In genomic region chr17:35821439-35822430, GRCm38 (mm10) we compare ENCODE assay signal across 8 mouse cellular contexts. TPM values are rescaled to one million over a fixed set of nuclear protein-coding genes. Genes with fewer than 3 reads are reported as not detected.
DNase-seq lines count a peak whose midpoint lies in the region; ATAC-seq lines count a peak whose summit lies in the region.

Ier3 (plus strand) TSS chr17:35821684.

- peak within 1 kb of the TSS; percentile 65 for H3K27ac ChIP-seq in intestine, embryonic 15.5 days
- H3K27ac ChIP-seq in midbrain, embryonic 16.5 days (ENCODE audit: low read length), result peak within 1 kb of the TSS; percentile 84; the same call in 1 of the 2 replicates

- no peaks in the 10 kb centered on the region for H3K36me3 ChIP-seq in intestine, embryonic 15.5 days
- peaks cover 6% of the 10 kb centered on the region; the same call in 1 of the 2 replicates for H3K36me3 ChIP-seq in midbrain, embryonic 16.5 days (ENCODE audit: control insufficient read depth, insufficient read depth, low read length)

- under 1% methylated on average over 62 of the region's 62 CpGs for WGBS in intestine, embryonic 15.5 days
- WGBS in midbrain, embryonic 16.5 days, result under 1% methylated on average over 62 of the region's 62 CpGs

- DNase-seq in left cerebral cortex, adult 18-20 months (ENCODE audit: low spot score in 2 of 2), result peak; percentile 56 to 61
- DNase-seq in left cerebral cortex, adult 11 months (ENCODE audit: low spot score), result no peak
- DNase-seq in embryo, embryonic 10.5 days (ENCODE audit: low spot score), result peak; percentile 85
- DNase-seq in gastrocnemius, postnatal 4 days (ENCODE audit: low spot score in 2 of 2), result peak; percentile 65 to 84
- peak; percentile 87 for DNase-seq in liver
- peak; percentile 57 to 68 for DNase-seq in spleen, postnatal 36 days (ENCODE audit: low spot score in 2 of 2)

- H3K4me3 ChIP-seq in intestine, embryonic 15.5 days (replicated peaks), result peak within 1 kb of the TSS; percentile 74
- H3K4me3 ChIP-seq in midbrain, embryonic 16.5 days (ENCODE audit: low read depth, low read length), result peak within 1 kb of the TSS; percentile 70

- H3K9me3 ChIP-seq in intestine, embryonic 15.5 days, result no peaks in the 10 kb centered on the region
- no peaks in the 10 kb centered on the region for H3K9me3 ChIP-seq in midbrain, embryonic 16.5 days (replicated peaks; ENCODE audit: control insufficient read depth, low read length, poor library complexity, severe bottlenecking)

- H3K27me3 ChIP-seq in intestine, embryonic 15.5 days (replicated peaks), result no peaks in the 10 kb centered on the region
- peaks cover 8% of the 10 kb centered on the region; the same call in 1 of the 2 replicates for H3K27me3 ChIP-seq in midbrain, embryonic 16.5 days (ENCODE audit: control insufficient read depth, insufficient read depth, low read depth, low read length)

- peak; percentile 66 for ATAC-seq in intestine, embryonic 15.5 days
- ATAC-seq in midbrain, embryonic 16.5 days, result no peak

- H3K9ac ChIP-seq in intestine, embryonic 15.5 days, result peak within 1 kb of the TSS; percentile 80
- H3K9ac ChIP-seq in midbrain, embryonic 16.5 days (ENCODE audit: low read depth, low read length), result peak within 1 kb of the TSS; percentile 82

- peak within 1 kb of the TSS; percentile 91 for H3K4me2 ChIP-seq in intestine, embryonic 15.5 days (replicated peaks)
- H3K4me2 ChIP-seq in midbrain, embryonic 16.5 days (ENCODE audit: low read length), result peak within 1 kb of the TSS; percentile 79

- peaks cover 22% of the 10 kb centered on the region for H3K4me1 ChIP-seq in intestine, embryonic 15.5 days (replicated peaks)
- peaks cover 29% of the 10 kb centered on the region for H3K4me1 ChIP-seq in midbrain, embryonic 16.5 days (ENCODE audit: control insufficient read depth, insufficient read depth, low read length)

RNA-seq across cellular contexts. Expression of gene Ier3, which starts in this region (rescaled TPM):
- total RNA-seq in left cerebral cortex, adult 18-20 months (2021), result 10 to 100 TPM; 16.0 to 21.3 TPM
- 10 to 100 TPM; 11.1 to 13.1 TPM for total RNA-seq in gastrocnemius, postnatal 4 days (2021)
- polyA plus RNA-seq in intestine, embryonic 15.5 days (2015; fragmentation: Nextera tagmentation; extraction: Ambion mirVana), result 13.9 and 14.4 TPM in 2 replicates
- 8.9 and 10.5 TPM in 2 replicates for polyA plus RNA-seq in midbrain, embryonic 16.5 days (2015; fragmentation: Nextera tagmentation; extraction: Ambion mirVana)
